23 mouse cellular contexts compared by ENCODE assay signal in the genomic region with DNA sequence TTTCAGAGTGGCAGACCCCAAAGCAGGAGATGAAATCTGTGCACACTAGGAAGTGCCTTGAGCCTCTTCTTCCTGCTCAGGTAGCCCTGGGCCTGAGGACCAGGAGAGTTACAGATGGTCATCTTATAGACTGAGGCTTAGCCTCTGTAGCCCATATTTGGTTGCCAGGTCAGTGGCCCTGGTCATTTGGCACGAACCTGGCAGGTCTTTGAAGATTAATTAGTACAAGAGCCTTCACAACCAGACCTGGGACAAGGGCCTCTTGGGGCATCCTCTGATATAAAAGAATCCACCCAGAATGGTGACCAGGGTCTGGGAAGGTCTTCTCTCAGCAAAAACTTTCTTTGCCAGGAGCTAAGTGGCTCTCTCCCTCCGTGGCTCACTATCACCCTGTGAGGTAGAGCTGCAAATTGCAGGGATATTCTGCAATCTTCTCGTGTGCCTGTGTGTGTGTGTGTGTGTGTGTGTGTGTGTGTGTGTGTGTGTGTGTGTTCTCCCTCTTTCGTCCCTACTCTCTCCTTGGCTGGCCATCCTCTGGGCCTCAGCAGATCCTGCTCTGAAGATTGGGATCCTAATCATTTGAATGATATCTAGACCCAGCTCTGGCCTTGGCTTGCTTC. TPM values are rescaled to one million over a fixed set of nuclear protein-coding genes. Genes with fewer than 3 reads are reported as not detected.
A peak's percentile ranks its signal among the peaks of the same experiment; 100 is the strongest.
DNase-seq lines count a peak whose midpoint lies in the region; ATAC-seq and TF ChIP-seq lines count a peak whose summit lies in the region.
"Had no signal": no experiment of that assay in that cellular context is flagged by ENCODE, and none has a peak within 500 bp of the region (broad histone marks: within the 10 kb centered on the region; RNA-seq: fewer than 3 reads in every experiment).

No protein-coding gene starts in this region.

- 59% methylated on average over 4 of the region's 4 CpGs for WGBS in liver, postnatal 0 days (ENCODE audit: insufficient replicate concordance)
- WGBS in liver, embryonic 12.5 days (ENCODE audit: insufficient replicate concordance) = 40% methylated on average over 4 of the region's 4 CpGs
- 60% methylated on average over 4 of the region's 4 CpGs for WGBS in stomach, postnatal 0 days

- no peaks in the 10 kb centered on the region for H3K9me3 ChIP-seq in liver, postnatal 0 days (ENCODE audit: low read length)
- no peaks in the 10 kb centered on the region for H3K9me3 ChIP-seq in liver, embryonic 12.5 days (replicated peaks)
- H3K9me3 ChIP-seq in stomach, postnatal 0 days (ENCODE audit: control insufficient read depth, low read length) = no peaks in the 10 kb centered on the region
- H3K9me3 ChIP-seq: forebrain, embryonic 15.5 days; hindbrain, embryonic 12.5 days had no signal

- DNase-seq in heart, postnatal 4 days = peak; percentile 29
- no peak for DNase-seq in heart, postnatal 25 days (ENCODE audit: low spot score)
- DNase-seq in liver, postnatal 0 days = no peak
- DNase-seq in urinary bladder, postnatal 14 days (ENCODE audit: low spot score) = peak; percentile 20
- DNase-seq in urinary bladder, adult 18-20 months (ENCODE audit: low spot score in 2 of 2) = no peak
- DNase-seq in stomach, postnatal 0 days (ENCODE audit: low spot score) = no peak
- no peak for DNase-seq in layer of hippocampus, postnatal 10 days (ENCODE audit: low spot score in 2 of 2)
- DNase-seq: adrenal gland, postnatal 25 days; B cell, adult 2 months; cerebellum, adult 11 months; embryo, embryonic 11 days; gastrocnemius, postnatal 36 days; layer of hippocampus, adult 9-11 months; right cerebral cortex, postnatal 14 days; spleen, adult 18-20 months; thymus, postnatal 25 days had no signal

- H3K36me3 ChIP-seq in liver, postnatal 0 days (replicated peaks; ENCODE audit: insufficient read depth, low read length) = no peaks in the 10 kb centered on the region
- H3K36me3 ChIP-seq in liver, embryonic 12.5 days = no peaks in the 10 kb centered on the region
- no peaks in the 10 kb centered on the region for H3K36me3 ChIP-seq in stomach, postnatal 0 days (ENCODE audit: control insufficient read depth, insufficient read depth, low read length)
- H3K36me3 ChIP-seq: forebrain, embryonic 15.5 days; hindbrain, embryonic 12.5 days had no signal

- H3K9ac ChIP-seq in liver, postnatal 0 days (replicated peaks) = no peak overlapping the region
- no peak overlapping the region for H3K9ac ChIP-seq in liver, embryonic 12.5 days
- H3K9ac ChIP-seq in stomach, postnatal 0 days (ENCODE audit: low read length) = no peak overlapping the region
- H3K9ac ChIP-seq: forebrain, embryonic 15.5 days; hindbrain, embryonic 12.5 days had no signal

- TF ChIP-seq EP300 in liver, postnatal 0 days (IDR thresholded peaks at IDR 0.05; ENCODE audit: low read depth) = no peak
- no peak for TF ChIP-seq EP300 in stomach, postnatal 0 days (optimal IDR thresholded peaks at IDR 0.05)

- intact Hi-C loops in heart, postnatal 25 days (cut with DNase I) = no loop called here

- H3K27ac ChIP-seq in liver, postnatal 0 days (ENCODE audit: low read depth) = no peak overlapping the region
- no peak overlapping the region for H3K27ac ChIP-seq in liver, embryonic 12.5 days
- H3K27ac ChIP-seq in stomach, postnatal 0 days (replicated peaks) = no peak overlapping the region; the same call in 1 of the 2 replicates
- H3K27ac ChIP-seq: forebrain, embryonic 15.5 days; hindbrain, embryonic 12.5 days; kidney, postnatal 0 days; macrophage had no signal

- TF ChIP-seq CTCF in liver, postnatal 0 days (IDR thresholded peaks at IDR 0.05; ENCODE audit: low read depth) = 0 out of 2 replicates have a peak, but pooled peaks have one; percentile 10
- TF ChIP-seq CTCF in stomach, postnatal 0 days (IDR thresholded peaks at IDR 0.05; ENCODE audit: low read depth) = peak; percentile 32; the same call in 1 of the 2 replicates

- no peaks in the 10 kb centered on the region; the same call in 1 of the 2 replicates for H3K4me1 ChIP-seq in liver, postnatal 0 days (ENCODE audit: insufficient read depth)
- H3K4me1 ChIP-seq in liver, embryonic 12.5 days = peaks cover 12% of the 10 kb centered on the region; the same call in 1 of the 2 replicates
- peaks cover 5% of the 10 kb centered on the region for H3K4me1 ChIP-seq in stomach, postnatal 0 days (replicated peaks; ENCODE audit: control insufficient read depth, insufficient read depth)
- H3K4me1 ChIP-seq: forebrain, embryonic 15.5 days had no signal

- H3K4me2 ChIP-seq in liver, postnatal 0 days (ENCODE audit: low read depth, low read length) = no peak overlapping the region
- no peak overlapping the region for H3K4me2 ChIP-seq in liver, embryonic 12.5 days
- no peak overlapping the region for H3K4me2 ChIP-seq in stomach, postnatal 0 days (replicated peaks; ENCODE audit: low read depth)
- H3K4me2 ChIP-seq: forebrain, embryonic 15.5 days; hindbrain, embryonic 12.5 days; liver, embryonic 11.5 days; midbrain, embryonic 11.5 days had no signal

- H3K4me3 ChIP-seq in liver, postnatal 0 days (ENCODE audit: low read depth, low read length) = no peak overlapping the region
- H3K4me3 ChIP-seq in liver, embryonic 12.5 days = no peak overlapping the region
- no peak overlapping the region for H3K4me3 ChIP-seq in stomach, postnatal 0 days (ENCODE audit: low read depth, low read length)
- H3K4me3 ChIP-seq: forebrain, embryonic 15.5 days; hindbrain, embryonic 12.5 days had no signal

- no peak for ATAC-seq in liver, postnatal 0 days
- no peak for ATAC-seq in liver, embryonic 12.5 days
- no peak for ATAC-seq in stomach, postnatal 0 days (ENCODE audit: low FRiP score, low TSS enrichment)
- ATAC-seq: forebrain, embryonic 15.5 days had no signal

- no peaks in the 10 kb centered on the region for H3K27me3 ChIP-seq in liver, postnatal 0 days (ENCODE audit: insufficient read depth, low read length)
- no peaks in the 10 kb centered on the region for H3K27me3 ChIP-seq in liver, embryonic 12.5 days (replicated peaks)
- no peaks in the 10 kb centered on the region for H3K27me3 ChIP-seq in stomach, postnatal 0 days (ENCODE audit: control insufficient read depth, insufficient read depth, low read length)
- H3K27me3 ChIP-seq: forebrain, embryonic 15.5 days; hindbrain, embryonic 12.5 days had no signal

RNA-seq across cellular contexts. Expression of a gene that starts 53.4 kb away (rescaled TPM):
- 1 to 10 TPM; 8.4 to 9.5 TPM for total RNA-seq in heart, postnatal 4 days (2021)
- 10 to 100 TPM; 10.7 to 11.8 TPM for total RNA-seq in heart, postnatal 25 days (2021)
- 31.7 and 32.3 TPM in 2 replicates for polyA plus RNA-seq in liver, postnatal 0 days (2015; fragmentation: Nextera tagmentation; extraction: Ambion mirVana)
- polyA plus RNA-seq in liver, embryonic 12.5 days (2016; fragmentation: Nextera tagmentation; extraction: Ambion mirVana) = 57.7 and 58.1 TPM in 2 replicates
- 24.5 and 28.9 TPM in 2 replicates for polyA plus RNA-seq in stomach, postnatal 0 days (2015; fragmentation: Nextera tagmentation; extraction: Ambion mirVana)
- total RNA-seq in layer of hippocampus, postnatal 10 days (2021) = 10 to 100 TPM; 48.8 to 50.5 TPM

Comparison
In these comparisons a context has a peak if more than half of its experiments do, and no peak if none do; other contexts are left out.
1. DNase-seq: peak in heart, postnatal 4 days (single experiment) and urinary bladder, postnatal 14 days (single experiment); none in heart, postnatal 25 days (single experiment), liver, postnatal 0 days (single experiment), urinary bladder, adult 18-20 months (0 of 2), stomach, postnatal 0 days (single experiment) and layer of hippocampus, postnatal 10 days (0 of 2).